Mouse (Mus musculus) pancreas, adult 10 weeks (tissue): Measurements from ENCODE around the gene Cd6. TPM values are rescaled to one million over a fixed set of nuclear protein-coding genes. Genes with fewer than 3 reads are reported as not detected.

ENCODE experiments used
- polyA plus RNA-seq: library from polyadenylated mRNA; stranded (reverse); fragments of 350-450 nt; fragmentation: Illumina TruSeq; extraction: RNeasy Lipid Tissue Mini Kit (QIAGEN cat#74804); gene quantifications from one replicate; pipeline ENCODE4 v1.2.3, GENCODE M21; 2015; ENCODE audit warnings: low read depth, low replicate concordance; ENCODE audit not compliant: insufficient read depth

Gene Cd6
- polyA plus RNA-seq: not detected

GRCm38 (mm10) chr19:10829436-10830175 is at the start of gene Cd6:
TSS of gene Cd6 (minus strand) at chr19:10830058.

DNA sequence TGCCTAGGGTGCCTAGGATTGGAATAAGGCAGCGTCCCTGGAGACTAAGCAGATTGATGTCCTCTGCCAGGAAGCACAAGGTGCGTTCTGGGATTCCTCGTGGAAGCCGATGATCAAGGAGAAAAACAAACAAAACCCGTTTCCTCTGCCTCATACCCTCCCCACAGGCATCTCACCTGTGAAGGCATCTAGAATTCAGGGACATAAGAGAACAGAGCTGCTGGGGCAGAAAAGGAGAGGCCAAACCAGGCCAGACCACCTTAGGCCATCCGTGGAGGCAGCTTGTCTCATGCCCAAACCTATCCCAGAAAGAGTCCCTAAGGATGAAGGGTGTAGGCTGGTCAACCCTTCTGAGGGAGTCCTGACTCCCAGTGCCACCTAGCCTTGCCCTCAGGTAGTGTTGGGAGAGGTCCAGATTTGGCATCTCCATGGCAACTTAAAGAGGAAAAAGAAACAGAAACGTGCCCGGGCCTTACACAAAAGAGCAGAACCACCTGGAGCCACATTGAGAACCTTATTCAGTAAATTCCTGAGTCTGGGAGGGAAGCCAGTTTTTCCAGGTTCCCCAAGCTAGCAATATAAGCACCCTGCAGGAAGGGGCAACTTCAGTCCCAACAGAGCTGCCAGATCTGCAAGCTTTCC is 40.1 kb upstream of the Cd6 start, which contains the start of gene Tmem132a:
TSS of gene Tmem132a (minus strand) at position 55 of the 642 bp plus-strand sequence.

DNA sequence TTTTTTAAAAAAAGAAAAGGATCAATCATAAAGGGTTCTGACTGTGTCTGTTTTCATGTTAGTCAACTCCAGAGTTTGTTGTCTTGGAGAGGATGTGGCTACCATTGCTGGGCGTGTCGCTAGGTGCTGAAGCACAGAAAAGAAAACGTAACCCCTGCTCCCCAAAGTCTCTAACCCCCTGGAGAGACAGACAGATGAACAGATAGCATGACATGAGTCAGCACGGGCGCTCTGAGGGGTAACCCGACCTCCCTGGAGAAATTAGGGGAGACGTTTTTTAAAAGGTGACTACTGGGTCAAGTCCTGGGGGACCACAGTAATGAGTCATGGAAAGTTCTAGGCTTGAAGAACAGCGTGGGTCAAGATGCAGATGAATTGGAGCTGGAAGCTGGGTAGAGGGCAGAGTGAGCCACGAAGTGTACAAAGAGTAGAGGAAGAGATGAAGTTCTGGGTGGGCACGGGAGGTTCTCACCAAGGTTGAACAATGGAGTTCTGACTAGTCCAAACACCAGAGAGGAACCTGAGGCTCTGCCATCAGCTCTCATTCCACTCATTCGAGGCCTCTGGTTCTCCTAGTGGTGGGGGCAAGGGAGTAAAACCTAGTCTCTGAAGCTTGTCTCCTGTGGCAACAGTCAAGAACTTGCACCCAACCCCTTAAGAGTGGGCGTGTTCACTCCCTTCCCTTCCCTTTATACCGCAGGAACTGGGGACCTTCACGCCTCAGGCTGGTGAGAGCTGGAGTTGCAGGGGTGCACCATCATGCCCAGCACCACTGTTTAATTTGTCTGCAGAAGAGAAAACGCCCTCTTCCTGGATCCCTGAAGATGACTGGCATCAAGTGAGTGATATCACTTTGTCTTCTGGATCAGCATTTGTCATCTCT is 9.4 kb upstream of the Cd6 start, which contains the start of gene Slc15a3:
TSS of gene Slc15a3 (plus strand) at position 718 of the 883 bp plus-strand sequence.

Other genes with a start within 250 kb of the Cd6 start
- 37.8 TPM for gene Ddb1, start 224.7 kb downstream of the Cd6 start, polyA plus RNA-seq
- gene Tkfc, start 224.4 kb downstream of the Cd6 start, polyA plus RNA-seq: 3.4 TPM
- gene Vwce, start 195.8 kb downstream of the Cd6 start, polyA plus RNA-seq: not detected
- not detected for gene Pga5, start 152.0 kb downstream of the Cd6 start, polyA plus RNA-seq
- 9.0 TPM for gene Vps37c, start 141.3 kb downstream of the Cd6 start, polyA plus RNA-seq
- gene Cd5, start 91.1 kb downstream of the Cd6 start, polyA plus RNA-seq: 0.52 TPM
- gene Slc15a3, start 9.7 kb upstream of the Cd6 start, polyA plus RNA-seq: 0.63 TPM
- gene Tmem132a, start 39.9 kb upstream of the Cd6 start, polyA plus RNA-seq: 2.2 TPM
- 27.1 TPM for gene Tmem109, start 51.9 kb upstream of the Cd6 start, polyA plus RNA-seq
- 27.3 TPM for gene Prpf19, start 65.2 kb upstream of the Cd6 start, polyA plus RNA-seq
- gene Zp1, start 90.6 kb upstream of the Cd6 start, polyA plus RNA-seq: not detected
- not detected for gene Ptgdr2, start 107.1 kb upstream of the Cd6 start, polyA plus RNA-seq
- 1.2 TPM for gene Ccdc86, start 119.2 kb upstream of the Cd6 start, polyA plus RNA-seq
- gene Ms4a10, start 144.6 kb upstream of the Cd6 start, polyA plus RNA-seq: not detected
- gene Ms4a15, start 163.2 kb upstream of the Cd6 start, polyA plus RNA-seq: not detected
- gene Ms4a18, start 188.0 kb upstream of the Cd6 start, polyA plus RNA-seq: not detected